Mouse (Mus musculus) G1E (cell line): ENCODE data around the gene Hnrnpa2b1.
"Not testable (repeated sequence)": the region's sequence is repeated elsewhere in the genome, so short reads cannot be mapped to it uniquely, and the experiment has no call there.

Experiments
- CTCF ChIP-seq: IDR thresholded peaks from 2 replicates; pipeline ENCODE4 v1.5.1; 2012; ENCODE audit warnings: low read depth, low read length, inconsistent platforms, mixed read lengths
- GATA1 ChIP-seq: IDR thresholded peaks from 2 replicates; pipeline ENCODE4 v1.6.1; 2012; ENCODE audit warnings: borderline replicate concordance, low read length, inconsistent platforms, mixed read lengths
- TAL1 ChIP-seq: conservative IDR thresholded peaks from 2 replicates; pipeline ENCODE4 v1.6.1; 2012; ENCODE audit warnings: low read depth, low read length, inconsistent platforms, mixed read lengths

DNA sequence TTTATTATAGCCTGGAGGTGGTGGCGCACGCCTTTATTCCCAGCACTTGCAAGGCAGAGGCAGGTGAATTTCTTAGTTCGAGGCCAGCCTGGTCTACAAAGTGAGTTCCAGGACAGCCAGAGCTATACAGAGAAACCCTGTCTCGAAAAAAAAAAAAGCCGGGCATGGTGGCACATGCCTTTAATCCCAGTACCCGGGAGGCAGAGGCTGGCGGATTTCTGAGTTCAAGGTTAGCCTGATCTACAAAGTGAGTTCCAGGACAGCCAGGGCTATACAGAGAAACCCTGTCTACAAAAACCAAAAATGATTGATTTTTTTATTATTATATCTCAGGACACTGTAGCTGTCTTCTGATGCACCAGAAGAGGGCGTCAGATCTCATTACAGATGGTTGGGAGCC, 14.9 kb upstream of the Hnrnpa2b1 start:
- not testable (repeated sequence) for TF ChIP-seq CTCF, GATA1, TAL1
